Mouse (Mus musculus) G1E (cell line): ENCODE measurements around the gene Dscaml1.

ENCODE experiments used
- CTCF ChIP-seq: IDR thresholded peaks from 2 replicates; pipeline ENCODE4 v1.5.1; 2012; ENCODE audit warnings: low read depth, low read length, inconsistent platforms, mixed read lengths
- TAL1 ChIP-seq: conservative IDR thresholded peaks from 2 replicates; pipeline ENCODE4 v1.6.1; 2012; ENCODE audit warnings: low read depth, low read length, inconsistent platforms, mixed read lengths

DNA sequence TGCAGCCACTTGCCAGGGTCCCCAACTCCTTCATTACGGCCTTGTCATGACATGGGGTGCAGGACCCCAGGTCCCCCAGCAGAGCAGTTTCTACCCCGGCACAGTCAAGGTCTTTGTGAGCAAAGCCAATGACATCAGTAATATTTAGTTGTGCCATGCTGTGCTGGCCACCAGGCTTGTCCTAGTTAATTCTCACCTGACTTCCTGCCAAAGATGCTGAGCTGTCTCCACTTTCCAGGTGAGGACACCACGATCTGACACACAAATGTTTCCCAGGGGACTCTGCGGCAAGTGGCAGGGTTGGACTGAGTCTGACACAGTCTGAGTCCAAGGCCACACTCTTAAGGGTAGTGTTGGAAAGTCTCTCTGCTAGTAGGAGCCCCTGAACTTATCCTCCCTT lies at the start of gene Dscaml1:
- TF ChIP-seq CTCF (no peak), TAL1 (no peak)
